Mouse (Mus musculus) frontal cortex, adult 2 months (tissue): Measurements from ENCODE around the gene Ccdc157. TPM values are rescaled to one million over a fixed set of nuclear protein-coding genes. Genes with fewer than 3 reads are reported as not detected.
"Not testable (repeated sequence)": the region's sequence is repeated elsewhere in the genome, so short reads cannot be mapped to it uniquely, and the experiment has no call there.

Experiments used
- DNase-seq, 2 experiments: peaks; one replicate each; pipeline ENCODE4 v3.0.0; 2022; ENCODE audit warnings: low spot score in 1 of 2; ENCODE audit errors: extremely low spot score in 1 of 2
- polyA plus RNA-seq: library from polyadenylated mRNA; depleted of rRNA; stranded (reverse); fragments of >200 nt; gene quantifications from 2 replicates; pipeline ENCODE4 v1.2.3, GENCODE M21; 2012; rRNA removed

Gene Ccdc157
- polyA plus RNA-seq = 22.5 and 23.8 TPM in 2 replicates

- peak; percentile 86 to 95 for DNase-seq
Observed at GRCm38 (mm10) chr11:4159808-4160708, at the start of gene Ccdc157, which contains the start of gene Sf3a1. Gene Ccdc157 (minus strand): TSS chr11:4160293. Gene Sf3a1 (plus strand): TSS chr11:4160350.

GRCm38 (mm10) chr11:4209556-4209955 is 49.5 kb upstream of the Ccdc157 start:
- no peak for DNase-seq

- DNase-seq = no peak
Observed at GRCm38 (mm10) chr11:4207655-4208054, 47.6 kb upstream of the Ccdc157 start.

GRCm38 (mm10) chr11:4206563-4206962 is 46.5 kb upstream of the Ccdc157 start:
- DNase-seq = no peak

- DNase-seq = no peak
Observed at GRCm38 (mm10) chr11:4205951-4206350, 45.9 kb upstream of the Ccdc157 start.

- DNase-seq = no peak
Observed at GRCm38 (mm10) chr11:4205097-4205655, 45.1 kb upstream of the Ccdc157 start.

- DNase-seq = no peak
Observed at GRCm38 (mm10) chr11:4203705-4204074, 43.6 kb upstream of the Ccdc157 start.

GRCm38 (mm10) chr11:4202995-4203704 is 43.1 kb upstream of the Ccdc157 start:
- no peak for DNase-seq

- no peak for DNase-seq
Observed at GRCm38 (mm10) chr11:4201981-4202700, 42.0 kb upstream of the Ccdc157 start.

- DNase-seq = no peak
Observed at GRCm38 (mm10) chr11:4197691-4198090, 37.6 kb upstream of the Ccdc157 start.

- DNase-seq = no peak
Observed at GRCm38 (mm10) chr11:4196636-4197035, 36.5 kb upstream of the Ccdc157 start.

- no peak for DNase-seq
Observed at GRCm38 (mm10) chr11:4195597-4196031, 35.5 kb upstream of the Ccdc157 start.

GRCm38 (mm10) chr11:4193420-4193819 is 33.3 kb upstream of the Ccdc157 start:
- DNase-seq = no peak

GRCm38 (mm10) chr11:4192757-4193156 is 32.7 kb upstream of the Ccdc157 start:
- DNase-seq = no peak

GRCm38 (mm10) chr11:4190677-4191076 is 30.6 kb upstream of the Ccdc157 start:
- peak in 1 of 2 experiments; percentile 43 for DNase-seq

- DNase-seq = no peak
Observed at GRCm38 (mm10) chr11:4189182-4189581, 29.1 kb upstream of the Ccdc157 start.

GRCm38 (mm10) chr11:4187318-4187700 is 27.2 kb upstream of the Ccdc157 start:
- no peak for DNase-seq

- DNase-seq = peak; percentile 95 to 98
Observed at GRCm38 (mm10) chr11:4186486-4187317, 26.6 kb upstream of the Ccdc157 start, which contains the start of gene Tbc1d10a. Gene Tbc1d10a (plus strand): TSS chr11:4186789.

- DNase-seq = not testable (repeated sequence)
Observed at GRCm38 (mm10) chr11:4185480-4185879, 25.4 kb upstream of the Ccdc157 start.
